Mouse (Mus musculus): ENCODE results near the gene Syk. TPM values are rescaled to one million over a fixed set of nuclear protein-coding genes. Genes with fewer than 3 reads are reported as not detected.

Gene Syk
- polyA plus RNA-seq, 1 experiment, result 22.4 TPM

DNA sequence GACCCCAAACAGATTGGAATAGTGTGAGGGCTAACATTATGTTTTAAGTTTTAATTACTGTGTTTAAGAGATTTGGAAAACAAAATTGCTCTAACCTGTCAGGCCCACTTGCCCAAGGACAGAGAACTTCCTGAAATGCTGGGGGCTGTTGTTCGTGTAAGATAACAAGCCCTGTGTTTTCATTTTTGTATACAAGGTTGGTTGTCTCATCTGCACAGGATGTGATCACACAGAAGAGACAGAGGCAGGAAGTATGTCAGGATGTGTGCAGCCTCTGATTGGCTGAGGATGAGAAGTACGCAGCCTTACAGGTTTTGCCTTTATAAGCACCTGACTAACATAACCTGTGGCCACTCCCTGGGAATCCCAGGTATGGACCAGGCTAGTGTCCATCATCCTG is 8.7 kb upstream of the Syk start:
- TF ChIP-seq POLR2A (IDR thresholded peaks at IDR 0.05; ENCODE audit: control insufficient read depth, extremely low read depth, insufficient read depth, low read length, poor library complexity) (no peak), CTCF (IDR thresholded peaks at IDR 0.05; ENCODE audit: borderline replicate concordance, control insufficient read depth, extremely low read depth, insufficient read depth, low read length, poor library complexity) (no peak)
- H3K27me3 ChIP-seq (ENCODE audit: control insufficient read depth, insufficient read depth, low read length), result no peaks in the 10 kb centered on the region
- DNase-seq, result no peak
- no peak overlapping the region for H3K27ac ChIP-seq (ENCODE audit: control insufficient read depth, insufficient read depth, low read length)
- H3K36me3 ChIP-seq (ENCODE audit: control insufficient read depth, insufficient read depth, low read length), result no peaks in the 10 kb centered on the region
- no peak overlapping the region for H3K4me3 ChIP-seq (ENCODE audit: control insufficient read depth, insufficient read depth, low read length)
- 57% methylated on average over 2 of the region's 2 CpGs for WGBS
- H3K4me1 ChIP-seq (replicated peaks; ENCODE audit: control insufficient read depth, insufficient read depth, low read length), result peaks cover 5% of the 10 kb centered on the region

DNA sequence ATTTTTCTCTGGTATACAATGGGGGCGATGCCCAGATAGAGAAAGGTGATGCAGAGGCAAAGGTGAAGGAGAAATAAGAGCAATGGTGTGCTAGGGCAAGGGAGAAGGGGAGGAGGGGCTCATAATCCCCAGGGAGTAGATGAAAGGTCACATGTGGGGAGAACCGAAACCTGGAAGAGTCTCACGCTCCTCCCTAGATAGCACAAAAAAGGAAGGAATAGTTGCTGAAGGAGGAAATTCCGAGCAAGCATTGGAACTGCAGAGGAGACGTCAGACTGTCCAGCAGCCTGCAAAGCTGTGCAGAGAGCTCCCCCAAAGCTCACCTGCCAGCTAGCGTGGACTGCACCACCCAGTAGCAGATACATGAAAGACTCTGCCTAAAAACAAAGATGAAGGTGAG is 7.5 kb upstream of the Syk start:
- DNase-seq, result no peak
- TF ChIP-seq CTCF (IDR thresholded peaks at IDR 0.05; ENCODE audit: borderline replicate concordance, control insufficient read depth, extremely low read depth, insufficient read depth, low read length, poor library complexity) (no peak), POLR2A (IDR thresholded peaks at IDR 0.05; ENCODE audit: control insufficient read depth, extremely low read depth, insufficient read depth, low read length, poor library complexity) (no peak)
- no peaks in the 10 kb centered on the region for H3K27me3 ChIP-seq (ENCODE audit: control insufficient read depth, insufficient read depth, low read length)
- WGBS, result 94% methylated on average over 6 of the region's 6 CpGs
- H3K4me1 ChIP-seq (replicated peaks; ENCODE audit: control insufficient read depth, insufficient read depth, low read length), result peaks cover 5% of the 10 kb centered on the region
- H3K27ac ChIP-seq (ENCODE audit: control insufficient read depth, insufficient read depth, low read length), result no peak overlapping the region
- no peaks in the 10 kb centered on the region for H3K36me3 ChIP-seq (ENCODE audit: control insufficient read depth, insufficient read depth, low read length)
- H3K4me3 ChIP-seq (ENCODE audit: control insufficient read depth, insufficient read depth, low read length), result no peak overlapping the region

DNA sequence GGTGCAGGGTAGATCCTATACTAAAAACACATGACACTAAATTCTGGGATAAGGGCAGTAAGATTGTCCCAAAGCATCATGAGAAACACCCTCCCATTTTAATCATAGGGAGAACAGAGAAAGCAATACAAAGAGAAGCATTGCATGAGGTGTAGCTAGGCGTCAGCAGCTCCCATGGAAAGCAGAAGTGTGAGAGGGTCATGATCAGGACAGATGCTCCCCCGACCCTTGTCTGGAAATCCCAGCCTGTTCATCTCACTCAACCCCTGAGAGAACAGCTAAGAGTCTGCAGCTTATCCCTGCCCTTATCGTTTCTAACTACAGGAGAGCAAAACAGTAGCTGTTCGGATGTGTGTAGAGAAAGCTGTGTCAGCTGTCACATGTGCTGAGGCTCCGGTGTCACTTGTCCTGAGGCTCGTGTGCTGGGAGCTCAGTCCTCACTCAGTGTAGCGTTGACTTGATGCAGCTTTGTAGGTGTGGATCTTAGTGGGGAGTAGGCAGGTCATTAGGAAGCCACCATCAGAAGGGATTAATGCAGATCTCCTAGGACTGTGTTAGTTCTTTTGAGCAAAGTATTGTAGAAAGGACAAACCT is 6.9 kb upstream of the Syk start:
- Histone ChIP-seq H3K27ac (ENCODE audit: control insufficient read depth, insufficient read depth, low read length) (no peak overlapping the region), H3K36me3 (ENCODE audit: control insufficient read depth, insufficient read depth, low read length) (no peaks in the 10 kb centered on the region), H3K4me1 (replicated peaks; ENCODE audit: control insufficient read depth, insufficient read depth, low read length) (peaks cover 5% of the 10 kb centered on the region), H3K27me3 (ENCODE audit: control insufficient read depth, insufficient read depth, low read length) (no peaks in the 10 kb centered on the region), H3K4me3 (ENCODE audit: control insufficient read depth, insufficient read depth, low read length) (no peak overlapping the region)
- DNase-seq, result no peak
- WGBS, result 81% methylated on average over 7 of the region's 7 CpGs
- TF ChIP-seq POLR2A (IDR thresholded peaks at IDR 0.05; ENCODE audit: control insufficient read depth, extremely low read depth, insufficient read depth, low read length, poor library complexity) (no peak), CTCF (IDR thresholded peaks at IDR 0.05; ENCODE audit: borderline replicate concordance, control insufficient read depth, extremely low read depth, insufficient read depth, low read length, poor library complexity) (no peak)

DNA sequence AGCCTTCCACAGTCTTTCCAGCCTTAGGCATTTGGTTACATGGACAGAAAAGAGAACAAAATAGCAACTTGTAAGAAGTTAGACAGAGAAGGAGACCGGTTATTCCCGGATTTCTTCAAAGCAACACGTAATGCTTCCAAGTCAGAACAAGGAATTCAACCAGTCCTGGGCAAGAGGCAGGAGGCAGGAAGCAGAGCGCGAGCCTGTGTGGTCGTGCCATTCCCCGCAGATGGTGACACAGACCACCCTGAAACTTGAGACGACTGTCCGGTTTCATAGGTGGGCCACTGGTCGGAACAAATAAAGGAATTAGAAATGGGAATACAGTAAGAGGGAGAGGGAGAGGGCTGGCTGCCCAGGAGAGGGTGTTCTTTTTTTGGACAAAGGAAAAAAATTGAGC is 6.1 kb upstream of the Syk start:
- TF ChIP-seq CTCF (IDR thresholded peaks at IDR 0.05; ENCODE audit: borderline replicate concordance, control insufficient read depth, extremely low read depth, insufficient read depth, low read length, poor library complexity), result no peak
- Histone ChIP-seq H3K27me3 (ENCODE audit: control insufficient read depth, insufficient read depth, low read length) (no peaks in the 10 kb centered on the region), H3K4me1 (replicated peaks; ENCODE audit: control insufficient read depth, insufficient read depth, low read length) (peaks cover 1% of the 10 kb centered on the region; the same call in 1 of the 2 replicates), H3K4me3 (ENCODE audit: control insufficient read depth, insufficient read depth, low read length) (no peak overlapping the region), H3K36me3 (ENCODE audit: control insufficient read depth, insufficient read depth, low read length) (no peaks in the 10 kb centered on the region), H3K27ac (ENCODE audit: control insufficient read depth, insufficient read depth, low read length) (no peak overlapping the region)
- 79% methylated on average over 10 of the region's 10 CpGs for WGBS
- DNase-seq, result no peak

DNA sequence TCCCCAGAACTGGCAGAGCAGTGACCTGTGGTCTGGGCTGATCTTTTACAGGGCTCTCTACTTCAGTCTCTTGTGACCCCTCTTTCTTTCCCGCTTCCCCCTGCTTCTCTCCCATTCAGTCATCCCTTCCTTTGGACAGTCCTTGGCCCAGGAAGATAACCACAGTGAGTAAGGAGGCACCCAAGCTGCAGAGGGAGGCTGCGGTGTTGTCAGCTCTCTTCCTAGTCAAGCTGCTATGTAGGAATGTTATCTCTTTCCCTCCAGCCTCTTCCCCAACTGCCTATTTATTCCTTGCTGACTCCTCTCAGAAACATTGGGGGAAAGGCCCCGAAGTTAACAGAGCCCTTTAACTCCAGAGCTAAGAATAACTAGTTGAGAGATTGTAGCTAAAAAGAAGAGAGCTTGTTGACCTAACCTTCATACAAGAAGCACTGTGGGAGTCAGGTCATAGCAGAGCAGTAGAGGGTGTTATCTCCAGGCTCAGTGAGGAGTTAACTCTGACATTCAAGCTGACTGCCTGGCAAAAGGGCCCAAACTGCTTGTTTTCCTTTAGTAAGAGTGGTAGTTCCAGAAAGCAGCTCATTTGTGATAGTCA is 5.5 kb upstream of the Syk start:
- WGBS, result 71% methylated on average over 3 of the region's 3 CpGs
- no peak overlapping the region for H3K4me3 ChIP-seq (ENCODE audit: control insufficient read depth, insufficient read depth, low read length)
- no peaks in the 10 kb centered on the region for H3K27me3 ChIP-seq (ENCODE audit: control insufficient read depth, insufficient read depth, low read length)
- no peak for DNase-seq
- peaks cover 1% of the 10 kb centered on the region for H3K4me1 ChIP-seq (replicated peaks; ENCODE audit: control insufficient read depth, insufficient read depth, low read length)
- no peaks in the 10 kb centered on the region for H3K36me3 ChIP-seq (ENCODE audit: control insufficient read depth, insufficient read depth, low read length)
- no peak overlapping the region for H3K27ac ChIP-seq (ENCODE audit: control insufficient read depth, insufficient read depth, low read length)
- TF ChIP-seq POLR2A (IDR thresholded peaks at IDR 0.05; ENCODE audit: control insufficient read depth, extremely low read depth, insufficient read depth, low read length, poor library complexity), result no peak
- TF ChIP-seq CTCF (IDR thresholded peaks at IDR 0.05; ENCODE audit: borderline replicate concordance, control insufficient read depth, extremely low read depth, insufficient read depth, low read length, poor library complexity), result no peak

DNA sequence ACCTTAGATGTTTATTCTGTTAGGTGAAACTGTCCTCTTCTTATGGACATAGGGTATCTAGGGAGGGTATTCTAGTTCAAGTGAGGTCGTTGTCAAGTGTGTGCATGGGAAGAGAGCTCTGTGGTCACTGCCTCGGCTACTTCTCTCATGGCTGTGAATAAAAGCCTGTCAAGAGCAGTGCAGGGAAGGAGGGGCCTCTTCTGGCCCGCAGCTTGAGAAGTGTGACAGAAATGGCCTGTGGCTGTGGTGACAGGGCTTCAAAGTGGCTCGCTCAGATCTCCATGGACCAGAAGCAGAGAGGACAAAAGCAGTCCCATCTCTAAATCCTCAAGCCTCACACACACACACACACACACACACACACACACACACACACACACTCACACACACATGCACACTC is 5.0 kb upstream of the Syk start:
- TF ChIP-seq CTCF (IDR thresholded peaks at IDR 0.05; ENCODE audit: borderline replicate concordance, control insufficient read depth, extremely low read depth, insufficient read depth, low read length, poor library complexity) (no peak), POLR2A (IDR thresholded peaks at IDR 0.05; ENCODE audit: control insufficient read depth, extremely low read depth, insufficient read depth, low read length, poor library complexity) (no peak)
- WGBS, result 26% methylated on average over 4 of the region's 4 CpGs
- Histone ChIP-seq H3K4me1 (replicated peaks; ENCODE audit: control insufficient read depth, insufficient read depth, low read length) (peaks cover 6% of the 10 kb centered on the region), H3K4me3 (ENCODE audit: control insufficient read depth, insufficient read depth, low read length) (no peak overlapping the region), H3K27me3 (ENCODE audit: control insufficient read depth, insufficient read depth, low read length) (no peaks in the 10 kb centered on the region), H3K36me3 (ENCODE audit: control insufficient read depth, insufficient read depth, low read length) (no peaks in the 10 kb centered on the region), H3K27ac (ENCODE audit: control insufficient read depth, insufficient read depth, low read length) (no peak overlapping the region)
- DNase-seq, result no peak

DNA sequence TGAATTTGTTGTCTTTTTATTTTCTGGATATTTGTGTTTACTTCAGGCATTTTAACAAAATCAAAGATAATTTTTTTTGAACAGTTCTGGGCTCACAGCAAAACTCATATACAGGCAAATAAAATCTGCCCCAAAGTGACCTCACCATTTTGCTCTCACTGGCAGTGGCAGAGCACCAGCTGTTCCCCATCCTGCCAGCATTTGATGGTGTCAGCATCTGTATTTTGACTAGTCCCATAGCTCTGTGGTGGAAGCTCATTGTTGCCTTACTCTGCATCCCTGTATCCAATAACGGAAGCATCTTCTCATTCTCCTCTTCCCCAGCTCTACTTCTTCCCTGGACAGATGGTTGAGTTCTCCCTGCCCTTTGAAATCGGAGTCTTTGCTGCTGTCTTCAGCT is 4.2 kb upstream of the Syk start:
- TF ChIP-seq CTCF (IDR thresholded peaks at IDR 0.05; ENCODE audit: borderline replicate concordance, control insufficient read depth, extremely low read depth, insufficient read depth, low read length, poor library complexity), result no peak
- TF ChIP-seq POLR2A (IDR thresholded peaks at IDR 0.05; ENCODE audit: control insufficient read depth, extremely low read depth, insufficient read depth, low read length, poor library complexity), result no peak
- H3K4me1 ChIP-seq (replicated peaks; ENCODE audit: control insufficient read depth, insufficient read depth, low read length), result peaks cover 6% of the 10 kb centered on the region
- DNase-seq, result no peak
- H3K4me3 ChIP-seq (ENCODE audit: control insufficient read depth, insufficient read depth, low read length), result no peak overlapping the region
- 96% methylated on average over 2 of the region's 2 CpGs for WGBS
- H3K27me3 ChIP-seq (ENCODE audit: control insufficient read depth, insufficient read depth, low read length), result no peaks in the 10 kb centered on the region
- no peak overlapping the region for H3K27ac ChIP-seq (ENCODE audit: control insufficient read depth, insufficient read depth, low read length)
- H3K36me3 ChIP-seq (ENCODE audit: control insufficient read depth, insufficient read depth, low read length), result no peaks in the 10 kb centered on the region
